Mouse (Mus musculus) forebrain, postnatal 0 days (tissue): ENCODE measurements at regions not wholly inside any gene's neighbourhood (a gene's known extent, or its start where the extent isn't known, plus 50 kb on each side); places are given as distances from the start of the nearest gene placed in this dataset.

Experiments
- ATAC-seq: fragments of 200-750 bp; cut with Nextera tagmentation; 2 replicates; pipeline ENCODE4 v1.8.0; 2017; ENCODE audit warnings: mild to moderate bottlenecking, moderate library complexity
- DNase-seq: peaks from one replicate; pipeline ENCODE4 v3.0.0-alpha.2; 2015
- H3K27ac ChIP-seq: fragments of 300-500 bp; sonication (generic); 2 replicates; pipeline ENCODE4 v1.5.1; 2014; ENCODE audit warnings: low read depth, mild to moderate bottlenecking, antibody characterized with exemption, low read length, moderate library complexity, mixed read lengths
- H3K27me3 ChIP-seq: fragments of 300-500 bp; sonication (generic); 2 replicates; pipeline ENCODE4 v1.6.1; 2014; ENCODE audit warnings: mild to moderate bottlenecking, low read length, mixed read lengths; ENCODE audit not compliant: insufficient read depth
- H3K36me3 ChIP-seq: fragments of 300-500 bp; sonication (generic); 2 replicates; pipeline ENCODE4 v1.6.1; 2014; ENCODE audit warnings: mild to moderate bottlenecking, moderate library complexity; ENCODE audit not compliant: insufficient read depth
- H3K4me1 ChIP-seq: fragments of 300-500 bp; sonication (generic); 2 replicates; pipeline ENCODE4 v1.6.1; 2014; ENCODE audit warnings: antibody characterized with exemption; ENCODE audit not compliant: insufficient read depth
- H3K4me2 ChIP-seq: fragments of 300-500 bp; sonication (generic); 2 replicates; pipeline ENCODE4 v1.6.1; 2014; ENCODE audit warnings: low read depth, mild to moderate bottlenecking, moderate library complexity
- H3K4me3 ChIP-seq: fragments of 300-500 bp; sonication (generic); 2 replicates; pipeline ENCODE4 v1.5.1; 2014; ENCODE audit warnings: low read depth, low read length, mixed read lengths
- H3K9ac ChIP-seq: fragments of 300-500 bp; sonication (generic); 2 replicates; pipeline ENCODE4 v1.6.1; 2014; ENCODE audit warnings: mild to moderate bottlenecking
- H3K9me3 ChIP-seq: fragments of 300-500 bp; sonication (generic); 2 replicates; pipeline ENCODE4 v1.6.1; 2016; ENCODE audit warnings: low read length
- CTCF ChIP-seq: sonication (generic); IDR thresholded peaks from 2 replicates; pipeline ENCODE4 v1.5.1; 2016; ENCODE audit warnings: antibody characterized with exemption, control low read depth, low read depth
- whole genome bisulfite sequencing: fragments of 180-500 bp; shearing (Covaris S2); extraction: QIAGEN DNeasy Blood & Tissue Kit; methylation state at CpG from one replicate; pipeline ENCODE4 v1.1.7; 2014; 5-methylcytosine and 5-hydroxymethylcytosine counted together

GRCm38 (mm10) chr15:56108313-56108712 is 1369.1 kb downstream of the Slc22a22 start:
- 43% methylated on average over 2 of the region's 2 CpGs for WGBS
- no peak overlapping the region for H3K4me2 ChIP-seq
- H3K27me3 ChIP-seq, result peaks cover 2% of the 10 kb centered on the region; the same call in 1 of the 2 replicates
- H3K4me3 ChIP-seq, result no peak overlapping the region
- H3K9me3 ChIP-seq, result no peaks in the 10 kb centered on the region
- ATAC-seq (peak; percentile 91), DNase-seq (peak; percentile 83)
- no peak overlapping the region for H3K27ac ChIP-seq
- H3K36me3 ChIP-seq, result no peaks in the 10 kb centered on the region
- TF ChIP-seq CTCF, result no peak
- 0 out of 2 replicates have a peak, but pooled peaks cover 2% of the 10 kb centered on the region for H3K4me1 ChIP-seq
- H3K9ac ChIP-seq, result no peak overlapping the region

GRCm38 (mm10) chr15:56107719-56108118 is 1369.7 kb downstream of the Slc22a22 start:
- DNase-seq, result no peak
- ATAC-seq, result no peak

GRCm38 (mm10) chr15:56100133-56100735 is 1377.2 kb downstream of the Slc22a22 start:
- no peak for DNase-seq

More at GRCm38 (mm10) chr15:56107719-56108118, 1369.7 kb downstream of the Slc22a22 start:
- H3K27ac ChIP-seq, result no peak overlapping the region
- 0 out of 2 replicates have a peak, but pooled peaks cover 2% of the 10 kb centered on the region for H3K4me1 ChIP-seq
- TF ChIP-seq CTCF, result no peak
- H3K36me3 ChIP-seq, result no peaks in the 10 kb centered on the region
- WGBS, result 66% methylated on average over 4 of the region's 4 CpGs
- H3K4me2 ChIP-seq, result no peak overlapping the region
- no peak overlapping the region for H3K4me3 ChIP-seq
- H3K9ac ChIP-seq, result no peak overlapping the region
- H3K9me3 ChIP-seq, result no peaks in the 10 kb centered on the region
- peaks cover 2% of the 10 kb centered on the region; the same call in 1 of the 2 replicates for H3K27me3 ChIP-seq

GRCm38 (mm10) chr15:56077838-56078567 is 1399.4 kb downstream of the Slc22a22 start:
- 20% methylated on average over 11 of the region's 11 CpGs for WGBS
- Histone ChIP-seq H3K4me2 (peak overlapping the region; percentile 18), H3K9me3 (no peaks in the 10 kb centered on the region), H3K4me3 (no peak overlapping the region), H3K27me3 (no peaks in the 10 kb centered on the region), H3K9ac (no peak overlapping the region), H3K4me1 (no peaks in the 10 kb centered on the region), H3K36me3 (no peaks in the 10 kb centered on the region), H3K27ac (no peak overlapping the region)
- TF ChIP-seq CTCF, result no peak
- ATAC-seq (peak; percentile 55), DNase-seq (peak; percentile 55)

More at GRCm38 (mm10) chr15:56100133-56100735, 1377.2 kb downstream of the Slc22a22 start:
- no peaks in the 10 kb centered on the region for H3K36me3 ChIP-seq
- WGBS, result 78% methylated on average over 3 of the region's 3 CpGs
- no peak overlapping the region for H3K4me2 ChIP-seq
- ATAC-seq, result no peak
- no peaks in the 10 kb centered on the region for H3K9me3 ChIP-seq
- peaks cover 2% of the 10 kb centered on the region; the same call in 1 of the 2 replicates for H3K27me3 ChIP-seq
- H3K27ac ChIP-seq, result no peak overlapping the region
- H3K4me3 ChIP-seq, result no peak overlapping the region
- TF ChIP-seq CTCF, result no peak
- H3K9ac ChIP-seq, result no peak overlapping the region
- H3K4me1 ChIP-seq, result no peaks in the 10 kb centered on the region

GRCm38 (mm10) chr15:56077081-56077480 is 1400.3 kb downstream of the Slc22a22 start:
- Histone ChIP-seq H3K27me3 (no peaks in the 10 kb centered on the region), H3K4me2 (no peak overlapping the region), H3K27ac (no peak overlapping the region), H3K4me3 (no peak overlapping the region), H3K9ac (no peak overlapping the region), H3K36me3 (no peaks in the 10 kb centered on the region), H3K4me1 (no peaks in the 10 kb centered on the region), H3K9me3 (no peaks in the 10 kb centered on the region)
- 42% methylated on average over 1 of the region's 1 CpGs for WGBS
- no peak for TF ChIP-seq CTCF
- DNase-seq, result no peak
- ATAC-seq, result no peak

- H3K4me3 ChIP-seq, result no peak overlapping the region
- no peak overlapping the region for H3K27ac ChIP-seq
Observed at GRCm38 (mm10) chr15:56076680-56077079, 1400.7 kb downstream of the Slc22a22 start.

GRCm38 (mm10) chr15:56069511-56069910 is 1407.9 kb downstream of the Slc22a22 start:
- H3K36me3 ChIP-seq, result no peaks in the 10 kb centered on the region
- no peak for ATAC-seq
- no peak overlapping the region for H3K4me2 ChIP-seq
- no peaks in the 10 kb centered on the region for H3K4me1 ChIP-seq
- no peak overlapping the region for H3K27ac ChIP-seq
- no peak for DNase-seq
- TF ChIP-seq CTCF, result no peak
- no peaks in the 10 kb centered on the region for H3K27me3 ChIP-seq
- no peak overlapping the region for H3K4me3 ChIP-seq
- H3K9me3 ChIP-seq, result no peaks in the 10 kb centered on the region
- H3K9ac ChIP-seq, result no peak overlapping the region
- WGBS, result 88% methylated on average over 2 of the region's 2 CpGs

More at GRCm38 (mm10) chr15:56076680-56077079, 1400.7 kb downstream of the Slc22a22 start:
- Histone ChIP-seq H3K9ac (no peak overlapping the region), H3K4me2 (no peak overlapping the region), H3K36me3 (no peaks in the 10 kb centered on the region), H3K27me3 (no peaks in the 10 kb centered on the region), H3K4me1 (no peaks in the 10 kb centered on the region), H3K9me3 (no peaks in the 10 kb centered on the region)
- TF ChIP-seq CTCF, result no peak
- 90% methylated on average over 1 of the region's 1 CpGs for WGBS
- ATAC-seq, result no peak
- no peak for DNase-seq
